Mouse (Mus musculus) frontal cortex, postnatal 14 days (tissue): ENCODE results near the gene Rnf126.
A peak's percentile ranks its signal among the peaks of the same experiment; 100 is the strongest.
"Not testable (repeated sequence)": the region's sequence is repeated elsewhere in the genome, so short reads cannot be mapped to it uniquely, and the experiment has no call there.

Experiments
- DNase-seq, 2 experiments: peaks; one replicate each; pipeline ENCODE4 v3.0.0; 2022; ENCODE audit warnings: low spot score in 2 of 2

Gene Rnf126

GRCm38 (mm10) chr10:79766001-79766507, 698 bp downstream of the Rnf126 start:
- DNase-seq: no peak

- no peak for DNase-seq
These were observed 1.5 kb downstream of the Rnf126 start for GRCm38 (mm10) chr10:79765228-79765745.

- no peak for DNase-seq
These were observed 2.5 kb downstream of the Rnf126 start for GRCm38 (mm10) chr10:79764234-79764633.

GRCm38 (mm10) chr10:79762875-79763274, 3.9 kb downstream of the Rnf126 start:
- DNase-seq: no peak

- no peak for DNase-seq
These were observed 6.1 kb downstream of the Rnf126 start for GRCm38 (mm10) chr10:79760603-79761143.

- not testable (repeated sequence) for DNase-seq
These were observed 7.1 kb downstream of the Rnf126 start for GRCm38 (mm10) chr10:79759675-79760074.

- DNase-seq: no peak
These were observed 10.1 kb downstream of the Rnf126 start for GRCm38 (mm10) chr10:79756660-79757059.

GRCm38 (mm10) chr10:79755854-79756253, 10.9 kb downstream of the Rnf126 start:
- DNase-seq: no peak

GRCm38 (mm10) chr10:79754856-79755516, 11.8 kb downstream of the Rnf126 start, which contains the start of gene Fgf22:
TSS of gene Fgf22 (plus strand) at chr10:79755076.
- DNase-seq: peak in 1 of 2 experiments; percentile 60

GRCm38 (mm10) chr10:79748496-79748895, 18.3 kb downstream of the Rnf126 start:
- no peak for DNase-seq

GRCm38 (mm10) chr10:79746774-79747151, 20.0 kb downstream of the Rnf126 start:
- no peak for DNase-seq

- peak; percentile 92 to 95 for DNase-seq
These were observed 20.6 kb downstream of the Rnf126 start, which contains the start of gene Polrmt for GRCm38 (mm10) chr10:79745898-79746773. TSS of gene Polrmt (minus strand) at chr10:79746581.

- no peak for DNase-seq
These were observed 21.3 kb downstream of the Rnf126 start for GRCm38 (mm10) chr10:79745411-79745810.

GRCm38 (mm10) chr10:79743650-79744365, 22.9 kb downstream of the Rnf126 start:
- DNase-seq: no peak

GRCm38 (mm10) chr10:79743161-79743560, 23.6 kb downstream of the Rnf126 start:
- no peak for DNase-seq

GRCm38 (mm10) chr10:79740863-79741262, 25.9 kb downstream of the Rnf126 start:
- DNase-seq: no peak

GRCm38 (mm10) chr10:79739234-79739633, 27.5 kb downstream of the Rnf126 start:
- no peak for DNase-seq

GRCm38 (mm10) chr10:79738259-79738658, 28.5 kb downstream of the Rnf126 start:
- no peak for DNase-seq

GRCm38 (mm10) chr10:79736706-79737105, 30.0 kb downstream of the Rnf126 start:
- no peak for DNase-seq

GRCm38 (mm10) chr10:79735361-79735760, 31.4 kb downstream of the Rnf126 start:
- no peak for DNase-seq

GRCm38 (mm10) chr10:79733847-79734246, 32.9 kb downstream of the Rnf126 start:
- no peak for DNase-seq
